Mouse (Mus musculus) CH12.LX (cell line): Measurements from ENCODE around the gene Cyp4b1. TPM values are rescaled to one million over a fixed set of nuclear protein-coding genes. Genes with fewer than 3 reads are reported as not detected.
"Not testable (repeated sequence)": the region's sequence is repeated elsewhere in the genome, so short reads cannot be mapped to it uniquely, and the experiment has no call there.

ENCODE experiments used
- DNase-seq: peaks from one replicate; pipeline ENCODE4 v3.0.0-alpha.2; 2013; ENCODE audit errors: extremely low read depth
- H3K27ac ChIP-seq: 2 replicates; pipeline ENCODE4 v1.5.1; 2012; ENCODE audit warnings: low read depth, mild to moderate bottlenecking, control low read depth, moderate library complexity; ENCODE audit not compliant: insufficient read depth
- H3K27me3 ChIP-seq: replicated peaks from 2 replicates; pipeline ENCODE3; 2012; ENCODE audit warnings: inconsistent platforms
- H3K36me3 ChIP-seq, 2 experiments: replicated peaks in 1 of 2; 2 replicates each; pipeline versions ENCODE3 to v1.6.1; 2012; ENCODE audit warnings: inconsistent platforms in 1 of 2, low read length in 1 of 2, mild to moderate bottlenecking in 1 of 2, mixed read lengths in 1 of 2, moderate library complexity in 1 of 2; ENCODE audit not compliant: control insufficient read depth in 1 of 2, insufficient read depth in 1 of 2
- H3K4me1 ChIP-seq, 2 experiments: 2 replicates each; pipeline ENCODE4 v1.6.1; 2012; ENCODE audit warnings: inconsistent platforms in 1 of 2, moderate library complexity in 1 of 2; ENCODE audit not compliant: insufficient read depth in 2 of 2, control insufficient read depth in 1 of 2
- H3K4me2 ChIP-seq: 2 replicates; pipeline ENCODE4 v1.6.1; 2012; ENCODE audit warnings: low read depth, mild to moderate bottlenecking, control low read depth; ENCODE audit not compliant: poor library complexity, insufficient read depth, severe bottlenecking
- H3K4me3 ChIP-seq, 3 experiments: fragments of 150-350 bp in 1 of 3; sonication (generic) in 1 of 3; replicated peaks in 1 of 3; 2 replicates each; pipeline versions ENCODE3 to v1.5.1; 2011 to 2012; ENCODE audit warnings: low read depth in 2 of 3, low read length in 2 of 3, mild to moderate bottlenecking in 2 of 3, moderate library complexity in 2 of 3, control low read depth in 1 of 3, improper control_type of control experiment in 1 of 3, inconsistent platforms in 1 of 3, mixed read lengths in 1 of 3; ENCODE audit not compliant: poor library complexity in 1 of 3
- H3K79me2 ChIP-seq: replicated peaks from 2 replicates; pipeline ENCODE4 v1.6.1; 2012; ENCODE audit warnings: mild to moderate bottlenecking, moderate library complexity; ENCODE audit not compliant: control insufficient read depth, poor library complexity, insufficient read depth, severe bottlenecking; ENCODE audit errors: extremely low read depth
- H3K9ac ChIP-seq: 2 replicates; pipeline ENCODE4 v1.6.1; 2012; ENCODE audit warnings: low read depth, mild to moderate bottlenecking, control low read depth, moderate library complexity; ENCODE audit not compliant: insufficient read depth
- H3K9me3 ChIP-seq: replicated peaks from 2 replicates; pipeline ENCODE3; 2012; ENCODE audit warnings: low read length, inconsistent platforms, mixed read lengths
- BHLHE40 ChIP-seq: IDR thresholded peaks from 2 replicates; pipeline ENCODE4 v1.6.1; 2011; ENCODE audit warnings: mild to moderate bottlenecking, low read depth, low read length, improper control_type of control experiment
- E2F4 ChIP-seq: IDR thresholded peaks from 2 replicates; pipeline ENCODE4 v1.6.1; 2011; ENCODE audit warnings: low read depth, low read length, improper control_type of control experiment; ENCODE audit not compliant: insufficient replicate concordance
- EP300 ChIP-seq: IDR thresholded peaks from 2 replicates; pipeline ENCODE4 v1.6.1; 2011; ENCODE audit warnings: low read length, improper control_type of control experiment
- HCFC1 ChIP-seq: IDR thresholded peaks from 2 replicates; pipeline ENCODE4 v1.6.1; 2012; ENCODE audit warnings: low read depth, mild to moderate bottlenecking, inconsistent platforms, low read length, improper control_type of control experiment
- IRF4 ChIP-seq: IDR thresholded peaks from 2 replicates; pipeline ENCODE4 v1.6.1; 2014; ENCODE audit warnings: low read depth, mild to moderate bottlenecking, inconsistent platforms, low read length, improper control_type of control experiment
- KAT2A ChIP-seq: IDR thresholded peaks from 2 replicates; pipeline ENCODE4 v1.6.1; 2012; ENCODE audit warnings: low read length, improper control_type of control experiment, inconsistent platforms; ENCODE audit not compliant: insufficient replicate concordance
- MEF2A ChIP-seq: IDR thresholded peaks from 2 replicates; pipeline ENCODE4 v1.6.1; 2014; ENCODE audit warnings: low read depth, mild to moderate bottlenecking, inconsistent platforms, low read length, improper control_type of control experiment, borderline replicate concordance
- NELFE ChIP-seq: IDR thresholded peaks from 2 replicates; pipeline ENCODE4 v1.6.1; 2011; ENCODE audit warnings: low read depth, low read length, improper control_type of control experiment
- POLR2A ChIP-seq: IDR thresholded peaks from 2 replicates; pipeline ENCODE4 v1.6.1; 2011; ENCODE audit warnings: low read depth, mild to moderate bottlenecking, improper control_type of control experiment, low read length
- POLR2AphosphoS2 ChIP-seq: IDR thresholded peaks from 2 replicates; pipeline ENCODE4 v1.6.1; 2011; ENCODE audit warnings: low read depth, low read length, improper control_type of control experiment
- RCOR1 ChIP-seq: conservative IDR thresholded peaks from 2 replicates; pipeline ENCODE4 v1.6.1; 2012; ENCODE audit warnings: low read depth, mild to moderate bottlenecking, inconsistent platforms, low read length, improper control_type of control experiment
- SIN3A ChIP-seq: IDR thresholded peaks from 2 replicates; pipeline ENCODE4 v1.6.1; 2012; ENCODE audit warnings: low read length, improper control_type of control experiment, inconsistent platforms
- TCF12 ChIP-seq: IDR thresholded peaks from 2 replicates; pipeline ENCODE4 v1.6.1; 2014; ENCODE audit warnings: low read depth, mild to moderate bottlenecking, inconsistent platforms, low read length, improper control_type of control experiment
- UBTF ChIP-seq: IDR thresholded peaks from 2 replicates; pipeline ENCODE4 v1.6.1; 2012; ENCODE audit warnings: low read depth, mild to moderate bottlenecking, inconsistent platforms, low read length, improper control_type of control experiment, moderate library complexity
- USF1 ChIP-seq: IDR thresholded peaks from 2 replicates; pipeline ENCODE4 v1.6.1; 2014; ENCODE audit warnings: low read depth, mild to moderate bottlenecking, inconsistent platforms, low read length, improper control_type of control experiment
- USF2 ChIP-seq: conservative IDR thresholded peaks from 2 replicates; pipeline ENCODE4 v1.6.1; 2011; ENCODE audit warnings: low read depth, low read length, improper control_type of control experiment
- ZC3H11A ChIP-seq: IDR thresholded peaks from 2 replicates; pipeline ENCODE4 v1.6.1; 2012; ENCODE audit warnings: low read depth, mild to moderate bottlenecking, inconsistent platforms, low read length, improper control_type of control experiment
- ZMIZ1 ChIP-seq: IDR thresholded peaks from 2 replicates; pipeline ENCODE4 v1.6.1; 2012; ENCODE audit warnings: low read depth, mild to moderate bottlenecking, inconsistent platforms, low read length, improper control_type of control experiment
- dilution Hi-C: fragments of 300-500 bp; cut with MboI; formaldehyde crosslinking; loops from 2 replicates; pipeline ENCODE4 v1.14.3; 2020; ENCODE audit warnings: low sequenced_read_pairs; ENCODE audit not compliant: extremely low pct_unique_long_range_greater_than_20kb, extremely low pct_ligation_motif_present
- in situ Hi-C: fragments of 300-500 bp; cut with MboI; formaldehyde crosslinking; loops from 3 replicates; pipeline ENCODE4 v1.14.3; 2019; ENCODE audit warnings: low sequenced_read_pairs, low pct_ligation_motif_present, low pct_unique_long_range_greater_than_20kb, mixed read lengths
- polyA plus RNA-seq: library from polyadenylated mRNA; unstranded; fragments of >175 nt; gene quantifications from 2 replicates; pipeline ENCODE4 v1.2.1, GENCODE M21; 2012; ENCODE audit warnings: low read depth; ENCODE audit not compliant: insufficient read length
- total RNA-seq, 2 experiments: library from RNA; depleted of rRNA; stranded (reverse); fragments of 300-350 nt in 1 of 2; fragments of >200 nt in 1 of 2; gene quantifications; 2 replicates each; pipeline ENCODE4 v1.2.3; 2012 to 2014

Gene Cyp4b1
- total and polyA plus RNA-seq, 3 experiments = not detected

- in situ Hi-C loops (no loop called here), dilution Hi-C loops (no loop called here)
- Histone ChIP-seq H3K27ac (no peak overlapping the region), H3K4me1 (no peaks in the 10 kb centered on the region; a peak in 1 of 4 replicates), H3K27me3 (peaks cover 77% of the 10 kb centered on the region), H3K9ac (no peak overlapping the region), H3K9me3 (no peaks in the 10 kb centered on the region), H3K79me2 (no peaks in the 10 kb centered on the region), H3K36me3 (no peaks in the 10 kb centered on the region), H3K4me3 (no peak overlapping the region), H3K4me2 (no peak overlapping the region)
- DNase-seq = no peak
- TF ChIP-seq POLR2A (no peak), TCF12 (no peak), IRF4 (no peak), KAT2A (no peak), BHLHE40 (no peak), USF1 (no peak), USF2 (no peak)
Observed at GRCm38 (mm10) chr4:115645371-115645770, 2.2 kb downstream of the Cyp4b1 start.

DNA sequence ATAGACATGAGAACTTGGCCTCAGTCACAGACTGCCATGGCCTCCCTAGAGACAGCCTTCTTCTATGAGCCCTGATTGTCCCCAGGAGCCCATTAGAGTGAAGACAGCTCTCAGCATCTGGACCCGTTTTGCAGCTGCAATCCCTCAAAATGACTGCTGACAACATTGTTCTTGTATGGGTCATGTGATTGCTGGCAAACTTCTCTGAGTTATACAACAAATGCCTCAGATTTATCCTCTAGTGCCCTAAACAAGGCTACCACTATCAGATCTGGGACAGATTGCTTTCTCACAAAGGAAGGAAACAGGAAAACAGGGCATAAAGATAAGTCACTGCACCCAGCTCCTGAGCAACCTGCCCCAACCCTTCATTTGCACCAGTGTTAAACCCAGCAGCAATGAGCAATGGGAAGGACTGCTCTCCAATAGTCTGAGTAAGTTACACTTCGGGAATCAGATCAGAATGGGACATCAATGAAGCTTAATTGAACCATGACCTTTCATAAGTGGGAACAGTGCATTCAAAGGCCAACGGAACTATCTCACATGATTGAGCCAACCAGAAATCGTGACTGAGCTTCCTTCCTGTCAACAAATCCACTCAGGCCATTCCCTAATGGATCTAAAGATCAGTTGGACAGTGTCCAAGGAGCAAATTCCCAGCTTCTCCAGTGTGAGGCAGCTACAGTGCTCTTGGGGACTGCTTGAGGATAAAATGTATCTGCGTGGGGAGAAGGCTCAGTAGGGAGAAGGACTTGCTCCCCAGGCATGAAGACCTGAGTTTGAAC is 4.4 kb downstream of the Cyp4b1 start:
- TF ChIP-seq POLR2AphosphoS2 (no peak), NELFE (no peak), MEF2A (no peak), ZMIZ1 (no peak), IRF4 (no peak), E2F4 (no peak), KAT2A (no peak), HCFC1 (no peak), SIN3A (no peak), UBTF (no peak), EP300 (no peak), ZC3H11A (no peak), RCOR1 (no peak)
- Histone ChIP-seq H3K27ac (no peak overlapping the region), H3K4me2 (no peak overlapping the region), H3K9ac (no peak overlapping the region), H3K79me2 (no peaks in the 10 kb centered on the region), H3K36me3 (no peaks in the 10 kb centered on the region), H3K27me3 (peaks cover 69% of the 10 kb centered on the region), H3K9me3 (no peaks in the 10 kb centered on the region), H3K4me1 (no peaks in the 10 kb centered on the region), H3K4me3 (no peak overlapping the region)
- dilution Hi-C loops (no loop called here), in situ Hi-C loops (no loop called here)
- no peak for DNase-seq

DNA sequence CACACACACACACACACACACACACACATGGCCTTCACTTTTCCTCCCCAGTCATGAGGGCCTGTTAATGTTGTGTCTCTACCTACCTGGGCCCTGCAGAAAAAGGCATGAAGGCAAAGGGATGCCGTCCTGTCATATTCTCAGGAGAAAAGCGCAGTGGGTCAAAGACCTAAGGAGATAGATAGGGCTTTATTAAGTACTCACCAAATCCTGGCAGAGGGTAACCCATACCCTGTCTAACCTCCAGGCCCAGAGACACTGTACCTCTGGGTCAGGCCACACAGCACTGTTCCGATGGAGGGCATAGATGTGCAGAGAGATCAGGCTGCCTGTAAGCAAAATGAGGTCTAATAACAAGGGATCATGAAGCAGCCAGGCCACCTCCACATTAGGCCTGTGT is 22.0 kb downstream of the Cyp4b1 start:
- in situ Hi-C loops, H3K4me3 ChIP-seq, dilution Hi-C loops, H3K36me3 ChIP-seq, DNase-seq, H3K79me2 ChIP-seq, H3K4me2 ChIP-seq, H3K9ac ChIP-seq, H3K4me1 ChIP-seq, H3K27ac ChIP-seq, H3K9me3 ChIP-seq: not testable (repeated sequence)
- H3K27me3 ChIP-seq = peaks cover 44% of the 10 kb centered on the region
